Mouse (Mus musculus) midbrain, postnatal 0 days (tissue): Measurements from ENCODE around the gene Lrtm2. TPM values are rescaled to one million over a fixed set of nuclear protein-coding genes. Genes with fewer than 3 reads are reported as not detected.

Source experiments
- ATAC-seq: fragments of 200-750 bp; cut with Nextera tagmentation; 2 replicates; pipeline ENCODE4 v1.8.0; 2017; ENCODE audit warnings: moderate number of reproducible peaks, mild to moderate bottlenecking, moderate TSS enrichment, moderate library complexity; ENCODE audit not compliant: low FRiP score
- DNase-seq: peaks from one replicate; pipeline ENCODE4 v3.0.0-alpha.2; 2015; ENCODE audit warnings: low spot score
- H3K27ac ChIP-seq: fragments of 300-500 bp; sonication (generic); 2 replicates; pipeline ENCODE4 v1.5.1; 2014; ENCODE audit warnings: low read depth, mild to moderate bottlenecking, low read length, mixed read lengths
- H3K27me3 ChIP-seq: fragments of 300-500 bp; sonication (generic); 2 replicates; pipeline ENCODE4 v1.6.1; 2014; ENCODE audit warnings: low read length, control low read depth, mixed read lengths; ENCODE audit not compliant: insufficient read depth
- H3K36me3 ChIP-seq: fragments of 300-500 bp; sonication (generic); 2 replicates; pipeline ENCODE4 v1.6.1; 2014; ENCODE audit warnings: low read length, control low read depth, mixed read lengths; ENCODE audit not compliant: insufficient read depth
- H3K4me1 ChIP-seq: fragments of 300-500 bp; sonication (generic); 2 replicates; pipeline ENCODE4 v1.6.1; 2014; ENCODE audit warnings: mild to moderate bottlenecking, control low read depth, antibody characterized with exemption, low read length, mixed read lengths; ENCODE audit not compliant: insufficient read depth
- H3K4me2 ChIP-seq: fragments of 300-500 bp; sonication (generic); 2 replicates; pipeline ENCODE4 v1.6.1; 2014; ENCODE audit warnings: low read depth, mild to moderate bottlenecking, low read length, mixed read lengths; ENCODE audit not compliant: poor library complexity, severe bottlenecking
- H3K4me3 ChIP-seq: fragments of 300-500 bp; sonication (generic); 2 replicates; pipeline ENCODE4 v1.5.1; 2014; ENCODE audit warnings: low read depth, mild to moderate bottlenecking, low read length, moderate library complexity
- H3K9ac ChIP-seq: fragments of 300-500 bp; sonication (generic); replicated peaks from 2 replicates; pipeline ENCODE4 v1.6.1; 2014; ENCODE audit warnings: mild to moderate bottlenecking, low read length, moderate library complexity, mixed read lengths; ENCODE audit not compliant: poor library complexity, severe bottlenecking
- H3K9me3 ChIP-seq: fragments of 300-500 bp; sonication (generic); 2 replicates; pipeline ENCODE4 v1.6.1; 2016; ENCODE audit warnings: low read length, control low read depth
- CTCF ChIP-seq: IDR thresholded peaks from 2 replicates; pipeline ENCODE4 v1.5.1; 2016; ENCODE audit warnings: antibody characterized with exemption, mild to moderate bottlenecking
- WGBS: fragments of 180-500 bp; shearing (Covaris S2); extraction: QIAGEN DNeasy Blood & Tissue Kit; methylation state at CpG from one replicate; pipeline ENCODE4 v1.1.7; 2014; 5-methylcytosine and 5-hydroxymethylcytosine counted together
- polyA plus RNA-seq: library from polyadenylated mRNA; unstranded; fragments of >200 nt; fragmentation: Nextera tagmentation; extraction: Ambion mirVana; gene quantifications from 2 replicates; pipeline ENCODE4 v1.2.1, GENCODE M21; 2015
- total RNA-seq: library from RNA; depleted of rRNA; stranded (reverse); fragments of >200 nt; gene quantifications from 2 replicates; pipeline ENCODE4 v1.2.3, GENCODE M21; 2014

Lrtm2 gene
- total and polyA plus RNA-seq, 2 experiments from 2014 or later: 21.1 to 40.4 TPM

GRCm38 (mm10) chr6:119358020-119358571, 27.5 kb upstream of the Lrtm2 start:
- Histone ChIP-seq H3K4me2 (no peak overlapping the region), H3K4me3 (no peak overlapping the region), H3K27ac (no peak overlapping the region), H3K9me3 (no peaks in the 10 kb centered on the region), H3K4me1 (no peaks in the 10 kb centered on the region), H3K36me3 (peaks cover 43% of the 10 kb centered on the region), H3K9ac (no peak overlapping the region), H3K27me3 (no peaks in the 10 kb centered on the region)
- no peak for TF ChIP-seq CTCF
- no peak for DNase-seq
- WGBS: 84% methylated on average over 8 of the region's 8 CpGs
- no peak for ATAC-seq

GRCm38 (mm10) chr6:119352501-119352900, 21.9 kb upstream of the Lrtm2 start:
- no peak overlapping the region for H3K4me3 ChIP-seq
- H3K9ac ChIP-seq: no peak overlapping the region
- no peak for ATAC-seq
- no peaks in the 10 kb centered on the region for H3K9me3 ChIP-seq
- H3K4me1 ChIP-seq: no peaks in the 10 kb centered on the region
- no peaks in the 10 kb centered on the region for H3K27me3 ChIP-seq
- no peak for DNase-seq
- 90% methylated on average over 6 of the region's 6 CpGs for WGBS
- peaks cover 35% of the 10 kb centered on the region for H3K36me3 ChIP-seq
- TF ChIP-seq CTCF: no peak
- H3K27ac ChIP-seq: no peak overlapping the region
- no peak overlapping the region for H3K4me2 ChIP-seq

GRCm38 (mm10) chr6:119351656-119352055, 21.1 kb upstream of the Lrtm2 start:
- no peaks in the 10 kb centered on the region for H3K27me3 ChIP-seq
- DNase-seq (no peak), ATAC-seq (no peak)
- 88% methylated on average over 8 of the region's 8 CpGs for WGBS
- TF ChIP-seq CTCF: no peak
- no peaks in the 10 kb centered on the region for H3K4me1 ChIP-seq
- H3K36me3 ChIP-seq: peaks cover 31% of the 10 kb centered on the region
- no peaks in the 10 kb centered on the region for H3K9me3 ChIP-seq
- H3K27ac ChIP-seq: no peak overlapping the region
- H3K4me3 ChIP-seq: no peak overlapping the region
- no peak overlapping the region for H3K9ac ChIP-seq
- H3K4me2 ChIP-seq: no peak overlapping the region

- Histone ChIP-seq H3K27ac (no peak overlapping the region), H3K27me3 (no peaks in the 10 kb centered on the region), H3K9ac (no peak overlapping the region), H3K36me3 (peaks cover 24% of the 10 kb centered on the region), H3K4me2 (no peak overlapping the region), H3K4me1 (no peaks in the 10 kb centered on the region), H3K9me3 (no peaks in the 10 kb centered on the region), H3K4me3 (no peak overlapping the region)
- ATAC-seq: no peak
- DNase-seq: no peak
- 89% methylated on average over 9 of the region's 9 CpGs for WGBS
- no peak for TF ChIP-seq CTCF
Measured at GRCm38 (mm10) chr6:119350703-119351198, 20.2 kb upstream of the Lrtm2 start.

- peak; percentile 97 for TF ChIP-seq CTCF
- Histone ChIP-seq H3K9me3 (no peaks in the 10 kb centered on the region), H3K9ac (no peak overlapping the region), H3K4me3 (no peak overlapping the region), H3K36me3 (0 out of 2 replicates have a peak, but pooled peaks cover 5% of the 10 kb centered on the region), H3K4me2 (no peak overlapping the region), H3K4me1 (no peaks in the 10 kb centered on the region), H3K27me3 (no peaks in the 10 kb centered on the region), H3K27ac (no peak overlapping the region)
- WGBS: 4% methylated on average over 1 of the region's 1 CpGs
- ATAC-seq (peak; percentile 59), DNase-seq (peak; percentile 95)
Measured at GRCm38 (mm10) chr6:119348234-119348633, 17.7 kb upstream of the Lrtm2 start.

- no peak overlapping the region for H3K27ac ChIP-seq
- H3K9me3 ChIP-seq: no peaks in the 10 kb centered on the region
- 75% methylated on average over 5 of the region's 5 CpGs for WGBS
- no peak overlapping the region for H3K4me3 ChIP-seq
- H3K4me2 ChIP-seq: no peak overlapping the region
- no peak for DNase-seq
- no peak overlapping the region for H3K9ac ChIP-seq
- H3K36me3 ChIP-seq: 0 out of 2 replicates have a peak, but pooled peaks cover 4% of the 10 kb centered on the region
- no peak for TF ChIP-seq CTCF
- no peaks in the 10 kb centered on the region for H3K4me1 ChIP-seq
- ATAC-seq: peak; percentile 15; the same call in 1 of the 2 replicates
- H3K27me3 ChIP-seq: no peaks in the 10 kb centered on the region
Measured at GRCm38 (mm10) chr6:119347813-119348212, 17.2 kb upstream of the Lrtm2 start.
